Mouse (Mus musculus) embryonic fibroblast, embryonic 13.5 days (primary cell): Measurements from ENCODE around the gene Flvcr2.

Source experiments
- CTCF ChIP-seq: IDR thresholded peaks from 2 replicates; pipeline ENCODE4 v1.5.1; 2011; ENCODE audit warnings: mild to moderate bottlenecking, control low read depth, low read length, moderate library complexity, borderline replicate concordance; ENCODE audit not compliant: insufficient read depth
- POLR2A ChIP-seq: IDR thresholded peaks from 2 replicates; pipeline ENCODE4 v1.6.1; 2011; ENCODE audit warnings: low read depth, mild to moderate bottlenecking, control low read depth, low read length, moderate library complexity

GRCm38 (mm10) chr12:85848164-85848958 is 102.0 kb downstream of the Flvcr2 start:
- no peak for TF ChIP-seq POLR2A
- peak; percentile 93; the same call in 1 of the 2 replicates for TF ChIP-seq CTCF
